Mouse (Mus musculus): ENCODE results near the gene Rdh5.

Gene Rdh5

GRCm38 (mm10) chr10:128922822-128923012 is at the start of gene Rdh5:
TSS of gene Rdh5 (minus strand) at chr10:128922888.
- DNase-seq: no peak

GRCm38 (mm10) chr10:128970740-128971250 is 48.1 kb upstream of the Rdh5 start:
- DNase-seq: peak; percentile 34

DNA sequence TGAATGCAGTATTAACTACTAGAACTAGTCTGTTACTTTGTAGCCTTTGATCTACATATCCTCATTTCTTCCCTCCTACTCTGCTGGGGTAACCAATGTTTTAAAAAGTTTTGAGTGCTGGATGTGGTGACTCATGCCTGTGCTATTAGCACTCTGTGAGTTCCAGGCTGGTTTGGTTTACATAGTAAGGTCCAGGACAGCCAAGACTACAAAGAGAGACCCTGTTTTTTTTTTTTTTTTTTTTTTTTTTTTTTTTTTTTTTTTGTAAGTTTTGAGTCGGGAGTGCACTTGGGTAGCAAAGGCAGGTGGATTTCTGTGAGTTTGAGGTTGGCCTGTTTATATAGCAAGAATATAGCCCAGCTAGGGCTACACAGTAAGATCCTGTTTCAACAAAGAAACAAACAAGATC is 45.7 kb upstream of the Rdh5 start:
- DNase-seq: no peak

DNA sequence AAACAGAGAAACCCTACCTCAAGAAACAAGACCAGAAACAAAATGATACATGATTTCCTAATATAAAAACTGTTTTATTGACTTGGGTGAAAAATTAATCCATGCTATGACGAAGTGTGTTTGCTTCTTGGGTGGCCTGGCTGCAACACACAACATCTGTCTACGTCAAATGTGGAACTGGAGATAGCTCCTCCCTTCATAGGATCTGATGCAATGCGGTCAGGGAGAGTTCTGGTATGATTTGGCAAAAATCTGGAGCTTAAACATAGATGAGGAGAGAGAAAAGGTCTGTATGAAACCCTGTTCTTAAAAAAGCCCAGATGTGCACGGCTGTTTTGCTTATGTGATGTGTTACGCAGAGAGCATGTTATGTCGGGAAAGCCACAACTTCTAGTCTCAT is 43.2 kb upstream of the Rdh5 start:
- peak; percentile 39 for DNase-seq

DNA sequence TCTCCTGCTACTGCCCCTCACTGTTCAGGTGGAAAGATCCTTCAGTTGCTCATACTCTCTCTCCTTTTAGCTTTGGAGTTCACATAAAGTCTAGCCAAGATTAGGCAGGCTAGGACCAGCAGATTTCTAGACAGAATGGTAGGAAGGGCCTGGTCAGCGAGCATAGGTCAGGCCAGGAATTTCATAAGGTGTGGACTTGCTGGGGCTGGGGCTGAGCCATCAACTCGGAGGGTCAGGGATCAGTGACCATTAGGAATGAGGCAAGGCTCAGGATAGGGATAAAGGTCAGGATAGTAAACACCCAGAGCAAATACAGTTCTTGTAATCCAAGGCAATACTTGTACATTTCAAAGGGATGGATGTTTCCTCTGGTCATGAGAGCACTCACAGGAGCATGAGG is 42.3 kb upstream of the Rdh5 start:
- DNase-seq: peak; percentile 41

- peak; percentile 80 for DNase-seq
Measured at GRCm38 (mm10) chr10:128960590-128961584, 38.2 kb upstream of the Rdh5 start, which contains the start of gene Mettl7b. TSS of gene Mettl7b (minus strand) at chr10:128960988.

DNA sequence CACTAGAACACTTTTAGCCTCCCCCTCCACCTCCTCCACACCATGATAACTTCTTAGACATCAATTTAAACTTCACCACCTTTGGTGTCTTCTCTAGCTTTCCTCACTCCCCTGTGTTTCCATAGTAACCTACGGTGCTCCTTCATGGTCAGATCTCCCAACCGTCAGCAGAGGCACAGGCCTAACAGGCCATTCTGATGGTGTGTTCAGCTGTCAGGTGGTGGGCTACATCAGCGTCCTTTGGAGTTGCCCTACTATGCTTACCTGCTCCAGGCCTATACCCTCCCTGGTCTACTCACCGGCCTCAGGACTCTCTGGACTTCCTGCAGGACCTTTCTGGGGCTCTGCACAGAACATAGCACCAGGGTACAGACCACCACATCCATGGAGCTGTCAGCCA is 37.5 kb upstream of the Rdh5 start:
- no peak for DNase-seq

DNA sequence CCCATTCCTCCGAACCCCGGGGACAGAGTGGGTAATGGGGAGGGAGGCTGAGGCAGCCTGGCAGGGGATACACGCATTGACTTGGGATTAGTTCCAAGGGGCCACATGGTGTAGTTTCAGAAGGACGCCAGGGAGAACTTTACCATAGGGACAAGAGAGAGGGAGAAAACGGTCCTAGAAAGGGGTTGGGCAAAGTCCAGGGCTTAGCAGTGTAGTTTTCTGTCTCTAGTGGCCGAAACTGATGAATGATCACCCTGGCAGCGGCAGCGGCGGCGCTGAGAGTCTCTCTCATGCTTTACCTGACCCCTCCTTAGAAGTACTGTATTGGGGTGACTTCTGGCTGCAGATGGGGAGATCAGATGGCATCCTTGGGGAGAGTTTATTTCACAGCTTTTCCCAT is 35.7 kb upstream of the Rdh5 start:
- DNase-seq: no peak

DNA sequence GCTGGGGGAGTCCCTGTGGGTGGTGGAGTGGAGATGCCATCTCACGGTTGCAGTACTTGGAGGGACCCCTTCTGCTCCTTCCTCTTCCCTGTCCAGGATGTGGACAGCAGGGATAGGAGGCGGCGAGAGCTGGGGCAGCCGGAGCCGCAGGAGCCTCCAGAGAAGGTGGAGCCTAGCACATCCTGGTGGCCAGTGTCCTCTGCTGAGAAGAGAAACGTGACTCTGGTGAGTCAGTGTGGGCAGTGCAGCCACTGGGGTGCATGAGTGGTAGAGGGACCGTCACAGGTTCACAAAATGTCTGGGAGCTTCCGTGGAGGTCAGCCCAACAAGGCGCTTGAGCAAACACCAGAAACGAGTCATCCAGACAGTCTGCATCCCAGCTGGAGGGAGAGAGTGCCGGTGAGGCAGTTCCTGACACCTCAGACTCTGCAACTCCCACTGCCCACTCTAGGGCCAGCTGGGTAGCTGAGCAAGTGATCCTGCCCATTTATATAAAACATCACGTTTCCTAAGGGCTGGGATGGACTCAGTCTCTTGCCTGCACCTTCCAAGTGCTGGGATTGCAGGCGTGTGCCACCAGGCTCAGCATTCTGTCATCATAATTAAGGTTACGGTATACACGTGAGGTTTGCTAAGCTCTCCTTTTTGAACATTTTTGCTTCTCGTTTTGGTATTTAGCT is 27.7 kb upstream of the Rdh5 start:
- DNase-seq: peak; percentile 66

DNA sequence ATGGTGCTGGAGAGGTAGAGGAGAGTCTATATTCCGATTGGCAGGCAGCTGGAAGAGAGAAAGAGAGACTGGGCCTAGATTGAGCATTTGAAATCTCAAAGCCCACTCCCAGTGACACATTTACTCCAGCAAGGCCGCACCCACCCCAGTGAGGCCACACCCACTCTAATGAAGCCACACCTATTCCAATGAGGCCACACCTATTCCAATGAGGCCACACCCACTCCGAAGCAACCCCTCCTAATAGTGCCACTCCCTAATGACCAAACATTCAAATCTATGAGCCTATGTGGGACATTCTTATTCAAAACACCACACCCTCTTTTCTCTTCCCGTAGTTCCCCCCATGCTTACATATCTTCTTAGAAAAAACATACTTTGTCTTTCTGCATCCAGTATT is 24.8 kb upstream of the Rdh5 start:
- DNase-seq: no peak

DNA sequence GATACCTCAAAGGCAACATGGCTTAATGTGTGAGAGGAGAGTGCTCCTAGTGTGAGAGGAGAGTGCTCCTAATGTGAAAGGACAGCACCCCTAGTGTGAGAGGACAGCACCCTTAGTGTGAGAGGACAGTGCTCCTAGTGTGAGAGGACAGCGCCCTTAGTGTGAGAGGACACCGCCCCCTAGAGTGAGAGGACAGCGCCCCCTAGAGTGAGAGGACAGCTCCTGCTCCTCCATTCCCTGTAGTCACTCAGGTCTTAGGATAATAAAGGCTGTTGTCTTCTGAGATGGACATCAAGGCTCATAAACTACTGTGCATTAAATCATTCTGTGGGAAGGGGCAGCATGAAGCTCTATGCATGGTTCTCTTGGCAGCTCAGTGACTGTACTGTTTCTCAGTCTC is 23.0 kb upstream of the Rdh5 start:
- peak; percentile 88 for DNase-seq

- peak; percentile 86 for DNase-seq
Measured at GRCm38 (mm10) chr10:128940475-128941061, 17.9 kb upstream of the Rdh5 start.

GRCm38 (mm10) chr10:128938974-128939373 is 16.3 kb upstream of the Rdh5 start:
- DNase-seq: peak; percentile 96

GRCm38 (mm10) chr10:128938457-128938856 is 15.8 kb upstream of the Rdh5 start:
- DNase-seq: peak; percentile 98

GRCm38 (mm10) chr10:128937756-128938390 is 15.2 kb upstream of the Rdh5 start:
- DNase-seq: peak; percentile 97

GRCm38 (mm10) chr10:128935826-128936440 is 13.2 kb upstream of the Rdh5 start:
- DNase-seq: peak; percentile 97

- DNase-seq: peak; percentile 86
Measured at GRCm38 (mm10) chr10:128934997-128935787, 12.5 kb upstream of the Rdh5 start.

- peak; percentile 89 for DNase-seq
Measured at GRCm38 (mm10) chr10:128933976-128934721, 11.5 kb upstream of the Rdh5 start.

DNA sequence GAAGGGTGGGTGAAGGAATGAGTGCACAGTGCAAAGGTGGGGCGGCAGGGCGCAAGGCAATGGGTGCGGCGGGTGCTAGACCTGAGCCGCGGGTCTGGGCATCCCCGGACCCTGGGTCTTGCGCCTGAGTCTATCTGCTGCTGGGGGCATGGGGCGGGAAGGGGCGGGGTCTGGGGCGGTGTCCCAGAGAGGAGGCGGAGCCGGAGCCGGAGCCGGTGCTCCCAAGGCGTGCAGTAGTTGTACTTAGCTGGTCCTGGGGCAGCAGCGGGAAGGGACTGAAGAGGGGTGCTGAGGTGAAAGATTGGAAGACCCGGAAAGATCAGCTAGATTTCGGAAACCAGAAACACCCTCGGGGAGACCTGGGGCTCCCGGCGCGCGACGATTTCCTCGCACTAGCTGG is 10.9 kb upstream of the Rdh5 start, which contains the start of gene Itga7:
Gene Itga7, plus strand, starts transcription at position 245 of the 400 bp plus-strand sequence.
- peak; percentile 95 for DNase-seq

- DNase-seq: peak; percentile 93
Measured at GRCm38 (mm10) chr10:128931441-128931840, 8.8 kb upstream of the Rdh5 start.
